8 mouse cellular contexts compared by ENCODE assay signal in the genomic region with DNA sequence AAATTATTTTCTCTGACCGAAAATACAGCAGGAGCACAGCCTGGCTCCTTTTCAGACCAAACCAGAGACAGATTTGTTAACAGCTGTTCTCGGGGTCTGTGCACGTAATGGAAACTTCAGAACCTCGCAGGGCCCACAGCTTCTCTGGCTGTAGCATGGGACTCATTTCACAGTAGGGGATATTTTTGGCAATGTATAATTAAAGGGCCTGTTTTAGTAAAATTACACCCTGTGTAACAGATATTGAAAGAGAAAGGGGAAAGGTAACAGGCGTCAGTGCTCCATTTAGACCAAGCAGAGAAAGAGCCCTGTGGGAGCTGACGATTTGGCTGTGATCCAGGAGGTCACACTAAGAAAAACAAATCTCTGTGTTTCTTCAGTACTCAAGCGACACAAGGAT.
A peak's percentile ranks its signal among the peaks of the same experiment; 100 is the strongest.
DNase-seq lines count a peak whose midpoint lies in the region; ATAC-seq and TF ChIP-seq lines count a peak whose summit lies in the region.

No protein-coding gene starts in this region.

- no peak overlapping the region for H3K4me3 ChIP-seq in kidney, postnatal 0 days (replicated peaks; ENCODE audit: low read depth, low read length)
- peak overlapping the region; percentile 20 for H3K4me3 ChIP-seq in heart, postnatal 0 days (ENCODE audit: low read depth, low read length)

- H3K27ac ChIP-seq in kidney, postnatal 0 days = no peak overlapping the region
- no peak overlapping the region for H3K27ac ChIP-seq in heart, postnatal 0 days (ENCODE audit: low read depth)

- H3K36me3 ChIP-seq in kidney, postnatal 0 days (ENCODE audit: insufficient read depth, low read length) = no peaks in the 10 kb centered on the region
- no peaks in the 10 kb centered on the region for H3K36me3 ChIP-seq in heart, postnatal 0 days (replicated peaks; ENCODE audit: control insufficient read depth, insufficient read depth, low read length)

- no peak for ATAC-seq in kidney, postnatal 0 days (replicated peaks; ENCODE audit: low FRiP score, low read depth)
- ATAC-seq in heart, postnatal 0 days (ENCODE audit: insufficient read depth, low read depth) = peak; percentile 39; the same call in 1 of the 2 replicates

- H3K9me3 ChIP-seq in kidney, postnatal 0 days (replicated peaks; ENCODE audit: low read length) = no peaks in the 10 kb centered on the region
- no peaks in the 10 kb centered on the region for H3K9me3 ChIP-seq in heart, postnatal 0 days (replicated peaks; ENCODE audit: control insufficient read depth, low read length)

- TF ChIP-seq EP300 in heart, postnatal 0 days (IDR thresholded peaks at IDR 0.05; ENCODE audit: low read depth) = no peak

- H3K4me1 ChIP-seq in kidney, postnatal 0 days (replicated peaks; ENCODE audit: insufficient read depth, low read length) = no peaks in the 10 kb centered on the region
- H3K4me1 ChIP-seq in heart, postnatal 0 days (ENCODE audit: control insufficient read depth, insufficient read depth) = no peaks in the 10 kb centered on the region

- TF ChIP-seq CTCF in kidney, postnatal 0 days (IDR thresholded peaks at IDR 0.05; ENCODE audit: low read depth) = no peak
- TF ChIP-seq CTCF in heart, postnatal 0 days (IDR thresholded peaks at IDR 0.05; ENCODE audit: low read depth) = no peak

- no peak overlapping the region for H3K9ac ChIP-seq in kidney, postnatal 0 days (ENCODE audit: low read depth, low read length)
- H3K9ac ChIP-seq in heart, postnatal 0 days (replicated peaks; ENCODE audit: low read depth, low read length) = no peak overlapping the region

- H3K4me2 ChIP-seq in kidney, postnatal 0 days (ENCODE audit: low read length) = 0 out of 2 replicates have a peak overlapping the region, but pooled peaks have one; percentile 18
- peak overlapping the region; percentile 45 for H3K4me2 ChIP-seq in heart, postnatal 0 days (ENCODE audit: low read depth, low read length)

- no peaks in the 10 kb centered on the region for H3K27me3 ChIP-seq in kidney, postnatal 0 days (ENCODE audit: insufficient read depth, low read length)
- no peaks in the 10 kb centered on the region for H3K27me3 ChIP-seq in heart, postnatal 0 days (ENCODE audit: control insufficient read depth, insufficient read depth, low read length)

- intact Hi-C loops in left cerebral cortex, postnatal 14 days (cut with DNase I) = loop anchor here (10.0 kb wide), 1 partner anchor 123 kb away; no protein-coding TSS in a partner anchor

- DNase-seq in kidney, postnatal 0 days (ENCODE audit: low spot score) = peak; percentile 32
- no peak for DNase-seq in kidney, adult 18-20 months
- peak; percentile 77 to 78 for DNase-seq in cerebellum, postnatal 14 days
- DNase-seq in heart, postnatal 0 days (ENCODE audit: low spot score) = peak; percentile 38
- peak; percentile 56 to 69 for DNase-seq in left cerebral cortex, postnatal 14 days (ENCODE audit: low spot score in 2 of 2)
- peak; percentile 69 to 81 for DNase-seq in right cerebral cortex, postnatal 10 days (ENCODE audit: low spot score in 2 of 2)
- DNase-seq in thymus, postnatal 10 days (ENCODE audit: low spot score in 2 of 2) = no peak
- no peak for DNase-seq in urinary bladder, adult 2 months (ENCODE audit: low spot score)

- 18% methylated on average over 7 of the region's 7 CpGs for WGBS in kidney, postnatal 0 days
- WGBS in heart, postnatal 0 days = 23% methylated on average over 7 of the region's 7 CpGs

Comparison
In these comparisons a context has a peak if more than half of its experiments do, and no peak if none do; other contexts are left out.
1. DNase-seq: peak in kidney, postnatal 0 days (single experiment), cerebellum, postnatal 14 days (2 of 2), heart, postnatal 0 days (single experiment), left cerebral cortex, postnatal 14 days (2 of 2) and right cerebral cortex, postnatal 10 days (2 of 2); none in kidney, adult 18-20 months (single experiment), thymus, postnatal 10 days (0 of 2) and urinary bladder, adult 2 months (single experiment).